Mouse (Mus musculus) T-cell, adult 2 months (primary cell): ENCODE measurements around the gene Hist2h2ac.
"Not testable (repeated sequence)": the region's sequence is repeated elsewhere in the genome, so short reads cannot be mapped to it uniquely, and the experiment has no call there.

Experiments used
- DNase-seq: peaks from one replicate; pipeline ENCODE4 v3.0.0; 2022; ENCODE audit warnings: low spot score

Gene Hist2h2ac

GRCm38 (mm10) chr3:96181510-96182381, 38.9 kb downstream of the Hist2h2ac start:
- no peak for DNase-seq

DNA sequence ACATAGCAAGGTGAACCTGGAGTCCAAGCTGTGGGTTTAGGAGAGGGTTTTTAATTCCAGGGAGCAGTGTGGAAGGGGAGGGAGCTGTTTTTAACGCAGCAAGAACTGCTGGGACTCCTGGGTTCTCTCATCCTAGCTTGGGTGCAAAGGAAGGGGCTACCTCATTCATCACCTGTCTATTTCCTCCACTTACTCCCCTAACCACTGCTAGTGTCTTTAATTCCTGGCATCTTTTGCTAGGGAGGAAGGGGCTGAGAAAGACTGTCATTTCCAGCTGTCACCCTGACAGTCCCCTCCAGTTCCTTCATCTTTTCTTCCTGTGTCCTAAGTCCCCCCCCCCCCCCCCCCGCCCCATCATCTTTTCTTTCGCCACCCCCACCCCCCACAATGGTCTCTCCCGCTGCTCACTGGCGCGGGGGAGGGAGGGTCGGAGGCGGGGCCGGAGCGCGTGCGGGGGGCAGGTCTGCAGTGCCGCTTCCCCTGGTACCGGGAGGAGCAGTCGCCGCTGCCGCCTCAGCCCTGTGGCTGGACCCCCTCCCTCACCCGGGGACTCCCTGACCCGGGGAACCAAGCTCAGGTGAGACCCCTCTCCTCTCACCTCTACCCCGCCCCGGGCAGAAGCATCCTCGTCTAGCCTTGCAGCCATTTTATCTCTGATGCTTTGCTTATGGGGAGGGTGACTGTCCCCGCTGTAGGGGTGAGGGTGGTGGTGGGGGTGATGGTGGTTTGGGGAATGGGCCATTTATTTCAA, 39.8 kb downstream of the Hist2h2ac start, which contains the start of gene Sv2a:
TSS of gene Sv2a (plus strand) at position 425 of the 751 bp plus-strand sequence.
- DNase-seq = peak; percentile 54

GRCm38 (mm10) chr3:96179531-96179930, 41.1 kb downstream of the Hist2h2ac start:
- DNase-seq = no peak

DNA sequence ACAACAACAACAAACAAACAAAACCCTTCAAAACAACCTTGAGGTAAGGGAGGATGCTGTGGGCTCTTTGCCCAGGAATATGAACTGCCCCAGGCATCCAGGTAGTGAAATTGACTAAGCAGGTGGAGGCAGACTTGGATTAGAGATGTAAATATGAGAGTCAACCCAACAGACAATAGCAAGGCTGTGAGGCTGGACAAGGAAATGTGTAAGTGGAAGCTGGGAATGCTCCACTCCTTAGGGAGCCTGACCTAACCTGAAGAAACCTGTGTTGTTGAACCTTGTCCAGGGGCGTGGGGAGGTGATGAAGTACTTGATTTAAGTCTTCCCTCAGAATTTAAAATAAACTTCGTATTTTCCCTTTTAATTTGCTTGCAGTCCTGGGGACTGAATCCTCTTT, 41.8 kb downstream of the Hist2h2ac start:
- DNase-seq = no peak

- no peak for DNase-seq
Measured at GRCm38 (mm10) chr3:96178427-96178826, 42.3 kb downstream of the Hist2h2ac start.

DNA sequence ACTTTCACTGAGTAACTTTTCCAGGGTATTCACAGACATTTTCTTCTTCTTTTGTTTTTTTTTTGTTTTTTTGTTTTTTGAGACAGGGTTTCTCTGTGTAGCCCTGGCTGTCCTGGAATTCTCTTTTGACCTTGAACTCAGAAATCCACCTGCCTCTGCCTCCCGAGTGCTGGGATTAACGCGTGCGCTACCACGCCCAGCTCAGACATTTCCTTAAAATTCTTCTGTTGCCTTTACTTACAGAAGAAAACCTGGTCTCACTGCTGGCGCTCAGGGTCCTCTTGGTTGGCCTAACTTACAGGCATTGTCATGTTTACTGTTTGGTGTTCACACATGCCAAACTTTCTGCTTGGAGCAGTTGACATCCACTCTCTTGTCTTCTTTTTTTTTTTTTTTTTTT, 45.4 kb downstream of the Hist2h2ac start:
- DNase-seq = no peak

DNA sequence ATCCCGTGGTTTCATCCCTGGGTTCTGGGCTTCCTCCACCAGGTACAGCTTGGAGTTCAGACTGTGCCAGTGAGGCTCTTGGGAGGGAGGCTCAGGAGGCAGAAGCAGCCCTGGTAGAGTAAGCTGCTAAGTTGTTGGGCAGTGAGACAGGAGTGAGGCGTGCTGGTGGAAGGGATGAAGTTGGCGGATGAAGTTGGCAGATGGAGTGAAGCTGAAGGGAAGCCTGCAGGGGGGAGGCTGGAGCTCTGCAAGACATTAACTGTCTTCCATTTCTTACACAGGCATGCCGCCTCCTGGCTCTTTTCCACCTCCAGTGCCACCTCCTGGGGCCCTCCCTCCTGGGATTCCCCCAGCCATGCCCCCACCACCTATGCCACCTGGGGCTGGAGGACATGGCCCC, 46.6 kb downstream of the Hist2h2ac start:
- not testable (repeated sequence) for DNase-seq

DNA sequence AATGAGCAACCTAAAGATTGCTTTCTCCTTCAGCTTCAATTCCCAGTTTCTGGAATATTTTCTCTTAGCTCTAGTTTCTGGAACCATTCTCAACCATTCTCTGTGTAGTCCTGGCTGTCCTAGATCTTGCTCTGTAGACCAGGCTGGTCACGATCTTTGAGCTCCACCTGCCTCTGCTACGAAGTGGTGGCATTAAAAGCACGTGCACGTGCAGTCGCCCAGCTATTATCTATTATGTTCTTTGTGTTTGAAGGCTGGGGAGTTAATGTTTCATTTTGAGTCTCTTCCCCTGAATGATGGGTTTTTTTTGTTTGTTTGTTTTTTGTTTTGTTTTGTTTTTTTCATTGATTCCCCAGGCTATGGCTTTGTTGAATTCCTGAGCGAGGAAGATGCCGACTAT, 47.5 kb downstream of the Hist2h2ac start:
- no peak for DNase-seq

DNA sequence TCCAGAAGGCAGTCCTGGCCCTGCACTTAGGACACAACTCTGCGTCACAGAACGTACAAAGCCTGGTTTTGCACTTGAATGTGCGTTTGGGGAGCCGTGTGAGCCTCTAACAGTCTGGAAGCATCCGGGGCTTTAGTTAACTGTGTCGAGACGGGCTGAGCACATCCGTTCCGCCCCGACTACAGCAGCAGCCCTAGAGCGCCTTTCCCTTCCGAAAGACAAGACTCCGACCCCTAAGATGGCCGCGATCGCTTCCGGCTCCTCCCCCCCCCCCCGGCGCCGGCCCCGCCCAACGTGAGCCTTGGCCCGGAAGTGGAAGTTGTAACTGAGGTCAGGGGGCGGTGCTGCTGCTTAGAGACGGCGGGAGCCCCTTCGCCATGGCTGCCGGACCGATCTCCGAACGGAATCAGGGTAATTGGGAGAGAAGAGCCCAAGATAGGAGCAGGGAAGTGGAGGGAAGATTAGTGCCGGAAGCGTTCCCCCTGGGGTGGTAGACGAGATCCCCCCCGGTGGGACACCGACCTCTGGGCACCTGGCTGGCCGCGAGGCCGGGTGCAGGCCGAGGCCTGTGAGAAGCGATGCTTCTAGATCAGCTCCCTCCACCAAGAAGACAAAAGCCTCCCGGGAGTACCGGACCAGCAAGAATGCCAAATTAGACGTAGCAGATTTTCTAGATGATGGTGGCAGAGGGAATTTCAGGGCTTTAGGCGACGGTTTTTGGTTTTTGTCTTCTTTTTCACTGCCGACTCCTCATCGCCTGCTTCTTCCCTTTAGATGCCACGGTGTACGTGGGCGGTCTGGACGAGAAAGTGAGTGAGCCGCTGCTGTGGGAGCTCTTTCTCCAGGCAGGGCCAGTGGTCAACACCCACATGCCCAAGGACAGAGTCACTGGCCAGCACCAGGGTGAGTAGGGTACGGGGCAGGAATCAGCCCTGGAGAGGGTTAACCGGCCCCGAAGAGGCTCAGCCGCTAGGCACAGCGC, 48.2 kb downstream of the Hist2h2ac start, which contains the start of gene Sf3b4:
TSS of gene Sf3b4 (plus strand) at position 136 of the 982 bp plus-strand sequence.
- peak; percentile 92 for DNase-seq

DNA sequence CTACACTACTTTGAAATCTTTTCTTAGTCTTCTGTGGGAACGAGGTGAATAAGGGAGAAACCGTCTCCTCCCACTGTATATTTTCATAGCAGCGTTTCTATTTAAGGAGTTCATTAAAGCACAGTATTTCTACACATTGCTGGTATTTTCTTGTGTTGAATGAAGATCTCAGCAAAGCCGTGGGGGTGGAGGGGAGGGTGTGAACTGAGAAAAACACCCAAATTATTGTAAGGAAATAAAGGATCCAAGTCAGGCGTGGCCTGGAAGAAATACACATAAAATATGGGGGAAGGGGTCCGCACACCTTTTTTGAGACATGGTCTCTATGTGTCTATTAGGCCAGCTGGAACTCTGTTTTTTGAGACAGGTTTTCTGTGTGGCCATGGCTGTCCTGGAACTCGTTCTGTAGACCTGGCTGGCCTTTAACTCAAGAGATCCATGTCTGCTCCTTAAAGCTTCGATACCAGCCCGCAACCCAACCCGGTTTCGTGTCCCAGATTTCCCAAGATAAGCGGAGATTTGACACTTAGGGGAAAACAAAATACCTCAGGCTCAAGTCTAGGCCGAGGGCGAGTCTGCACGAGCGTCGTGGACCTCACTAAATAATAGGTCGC, 49.0 kb downstream of the Hist2h2ac start:
- DNase-seq = no peak

- no peak for DNase-seq
Measured at GRCm38 (mm10) chr3:96170976-96171545, 49.6 kb downstream of the Hist2h2ac start.
